Mouse (Mus musculus) stomach, embryonic 16.5 days (tissue): ENCODE results near the gene AU022751. TPM values are rescaled to one million over a fixed set of nuclear protein-coding genes. Genes with fewer than 3 reads are reported as not detected.
"Not testable (repeated sequence)": the region's sequence is repeated elsewhere in the genome, so short reads cannot be mapped to it uniquely, and the experiment has no call there.

Experiments used
- ATAC-seq: fragments of 200-750 bp; cut with Nextera tagmentation; 2 replicates; pipeline ENCODE4 v1.8.0; 2017; ENCODE audit warnings: moderate number of reproducible peaks, moderate TSS enrichment; ENCODE audit not compliant: insufficient read depth, low FRiP score
- H3K27ac ChIP-seq: fragments of 300-500 bp; sonication (generic); 2 replicates; pipeline ENCODE4 v1.5.1; 2014; ENCODE audit warnings: low read length
- H3K27me3 ChIP-seq: fragments of 300-500 bp; sonication (generic); 2 replicates; pipeline ENCODE4 v1.6.1; 2014; ENCODE audit warnings: low read length, control low read depth, mixed read lengths; ENCODE audit not compliant: control insufficient read depth, insufficient read depth
- H3K36me3 ChIP-seq: fragments of 300-500 bp; sonication (generic); 2 replicates; pipeline ENCODE4 v1.6.1; 2014; ENCODE audit warnings: low read length; ENCODE audit not compliant: control insufficient read depth, insufficient read depth
- H3K4me1 ChIP-seq: fragments of 300-500 bp; sonication (generic); 2 replicates; pipeline ENCODE4 v1.6.1; 2014; ENCODE audit warnings: low read length, control low read depth, mixed read lengths; ENCODE audit not compliant: control insufficient read depth, insufficient read depth
- H3K4me2 ChIP-seq: fragments of 300-500 bp; sonication (generic); 2 replicates; pipeline ENCODE4 v1.6.1; 2014; ENCODE audit warnings: low read depth, low read length, mixed read lengths
- H3K4me3 ChIP-seq: fragments of 300-500 bp; sonication (generic); replicated peaks from 2 replicates; pipeline ENCODE4 v1.5.1; 2014; ENCODE audit warnings: mild to moderate bottlenecking, low read length
- H3K9ac ChIP-seq: fragments of 300-500 bp; sonication (generic); 2 replicates; pipeline ENCODE4 v1.6.1; 2014; ENCODE audit warnings: low read length
- H3K9me3 ChIP-seq: fragments of 300-500 bp; sonication (generic); replicated peaks from 2 replicates; pipeline ENCODE4 v1.6.1; 2016; ENCODE audit warnings: low read length, control low read depth; ENCODE audit not compliant: control insufficient read depth
- WGBS: fragments of 180-500 bp; shearing (Covaris S2); extraction: QIAGEN DNeasy Blood & Tissue Kit; methylation state at CpG from one replicate; pipeline ENCODE4 v1.1.7; 2014; 5-methylcytosine and 5-hydroxymethylcytosine counted together
- microRNA-seq: library from miRNA; unstranded; fragments of <30 nt; microRNA quantifications from one replicate; pipeline ENCODE4, GENCODE M21; 2016
- polyA plus RNA-seq: library from polyadenylated mRNA; unstranded; fragments of >200 nt; fragmentation: Nextera tagmentation; extraction: Ambion mirVana; gene quantifications from 2 replicates; pipeline ENCODE4 v1.2.1, GENCODE M21; 2015

AU022751 gene
- polyA plus RNA-seq, result not detected in 2 replicates

GRCm38 (mm10) chrX:6082954-6083680, at the start of gene AU022751:
Gene AU022751, minus strand, starts transcription at chrX:6083419.
- no peaks in the 10 kb centered on the region for H3K4me1 ChIP-seq
- WGBS, result 87% methylated on average over 38 of the region's 39 CpGs

GRCm38 (mm10) chrX:6091996-6092757, 9.0 kb upstream of the AU022751 start:
- Histone ChIP-seq H3K27me3 (no peaks in the 10 kb centered on the region; the same call in 1 of the 2 replicates), H3K27ac (no peak overlapping the region), H3K4me3 (peak overlapping the region; percentile 34), H3K4me2 (peak overlapping the region; percentile 53), H3K9ac (no peak overlapping the region; the same call in 1 of the 2 replicates), H3K4me1 (no peaks in the 10 kb centered on the region), H3K9me3 (no peaks in the 10 kb centered on the region), H3K36me3 (no peaks in the 10 kb centered on the region)
- ATAC-seq, result no peak
- WGBS, result 8% methylated on average over 29 of the region's 30 CpGs

More at GRCm38 (mm10) chrX:6082954-6083680, at the start of gene AU022751:
- Histone ChIP-seq H3K27ac (no peak within 1 kb of the TSS), H3K27me3 (no peaks in the 10 kb centered on the region), H3K4me3 (no peak within 1 kb of the TSS), H3K36me3 (no peaks in the 10 kb centered on the region), H3K9me3 (peaks cover 6% of the 10 kb centered on the region; the same call in 1 of the 2 replicates), H3K9ac (no peak within 1 kb of the TSS), H3K4me2 (no peak within 1 kb of the TSS)
- ATAC-seq, result no peak

- H3K27ac ChIP-seq, result no peak overlapping the region
- peak overlapping the region; percentile 34; the same call in 1 of the 2 replicates for H3K4me3 ChIP-seq
- no peaks in the 10 kb centered on the region for H3K9me3 ChIP-seq
- H3K4me1 ChIP-seq, result no peaks in the 10 kb centered on the region
- H3K36me3 ChIP-seq, result no peaks in the 10 kb centered on the region
- peak overlapping the region; percentile 53 for H3K4me2 ChIP-seq
- no peaks in the 10 kb centered on the region; the same call in 1 of the 2 replicates for H3K27me3 ChIP-seq
- no peak for ATAC-seq
- no peak overlapping the region for H3K9ac ChIP-seq
- WGBS, result 19% methylated on average over 12 of the region's 12 CpGs
Observed at GRCm38 (mm10) chrX:6091547-6091946, 8.3 kb upstream of the AU022751 start.

- Histone ChIP-seq H3K27me3 (no peaks in the 10 kb centered on the region), H3K4me1 (no peaks in the 10 kb centered on the region), H3K27ac (no peak overlapping the region), H3K36me3 (no peaks in the 10 kb centered on the region), H3K4me2 (no peak overlapping the region), H3K9me3 (no peaks in the 10 kb centered on the region), H3K4me3 (no peak overlapping the region), H3K9ac (no peak overlapping the region)
- 73% methylated on average over 1 of the region's 1 CpGs for WGBS
- no peak for ATAC-seq
Observed at GRCm38 (mm10) chrX:6061563-6061962, 21.7 kb downstream of the AU022751 start.

- Histone ChIP-seq H3K4me3 (peak overlapping the region; percentile 23), H3K4me2 (peak overlapping the region; percentile 44)
- peak; percentile 57; the same call in 1 of the 2 replicates for ATAC-seq
- WGBS, result 19% methylated on average over 10 of the region's 60 CpGs
- H3K9me3 ChIP-seq, H3K27ac ChIP-seq, H3K27me3 ChIP-seq, H3K9ac ChIP-seq, H3K4me1 ChIP-seq, H3K36me3 ChIP-seq: not testable (repeated sequence)
Observed at GRCm38 (mm10) chrX:6047936-6048614, 35.1 kb downstream of the AU022751 start.

GRCm38 (mm10) chrX:6047066-6047935, 35.9 kb downstream of the AU022751 start, which contains the start of gene Nudt11:
Gene Nudt11, plus strand, starts transcription at chrX:6047453.
- not testable (repeated sequence) for H3K27me3 ChIP-seq, H3K9ac ChIP-seq, H3K4me1 ChIP-seq, H3K27ac ChIP-seq, H3K9me3 ChIP-seq, H3K36me3 ChIP-seq
- 4% methylated on average over 15 of the region's 121 CpGs for WGBS
- H3K4me2 ChIP-seq, result peak within 1 kb of the TSS; percentile 44
- peak; percentile 84 for ATAC-seq
- peak within 1 kb of the TSS; percentile 23 for H3K4me3 ChIP-seq

Small RNA genes within 50 kb of the gene (microRNA-seq; reads per million reads assigned to microRNA genes)
- not detected for gene Gm27360

Other genes with a start within 250 kb of the AU022751 start
- 1.4 and 1.5 TPM in 2 replicates for gene Nudt11, start 36.0 kb downstream of the AU022751 start, polyA plus RNA-seq
- 2.4 and 3.2 TPM in 2 replicates for gene Nudt10, start 89.6 kb upstream of the AU022751 start, polyA plus RNA-seq
- gene Bmp15, start 237.3 kb upstream of the AU022751 start, polyA plus RNA-seq, result not detected in 2 replicates